Mouse (Mus musculus): ENCODE measurements around the gene Orc2. TPM values are rescaled to one million over a fixed set of nuclear protein-coding genes. Genes with fewer than 3 reads are reported as not detected.

The Orc2 gene
- 15.9 to 29.6 TPM (median 23.3 TPM) in 3 replicates for total RNA-seq (2017)

DNA sequence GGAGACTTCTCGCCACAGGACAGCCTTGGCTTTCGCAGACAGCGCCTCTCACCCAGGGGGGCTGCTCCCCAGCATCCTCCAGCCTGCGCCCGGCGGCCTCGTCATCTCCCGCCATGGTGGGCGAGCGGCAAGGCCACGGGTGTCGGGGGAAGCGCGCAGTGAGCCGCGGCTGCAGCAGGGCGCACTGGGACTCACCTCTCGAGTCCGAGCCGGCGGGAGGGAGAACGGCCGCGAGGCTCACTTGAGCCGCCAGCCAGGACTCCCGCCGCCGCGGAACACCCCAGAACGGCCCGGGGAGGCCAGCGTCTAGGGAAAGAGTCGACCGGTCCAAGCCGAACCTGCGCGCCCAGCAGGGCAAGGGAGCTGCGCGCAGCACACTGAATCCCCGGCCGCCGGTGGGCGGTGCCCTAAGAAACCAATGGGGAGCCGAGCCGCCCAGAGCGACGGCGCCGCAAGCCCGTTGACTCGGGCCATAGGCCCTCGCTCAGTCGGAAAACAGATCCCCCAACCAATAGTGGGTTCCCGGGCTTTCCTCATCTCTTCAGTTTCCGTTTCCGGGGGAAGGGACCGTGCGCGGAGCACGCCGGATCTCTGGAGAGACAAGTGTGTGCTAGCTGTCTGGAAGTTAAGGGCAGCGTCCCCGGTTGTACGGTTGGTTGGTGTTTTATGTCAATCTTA lies at the start of gene Orc2:
Gene Orc2, minus strand, starts transcription at position 533 of the 678 bp plus-strand sequence.
- peak; percentile 98 for ATAC-seq (replicated peaks; ENCODE audit: insufficient number of reproducible peaks, low FRiP score, low TSS enrichment, poor library complexity, severe bottlenecking)

DNA sequence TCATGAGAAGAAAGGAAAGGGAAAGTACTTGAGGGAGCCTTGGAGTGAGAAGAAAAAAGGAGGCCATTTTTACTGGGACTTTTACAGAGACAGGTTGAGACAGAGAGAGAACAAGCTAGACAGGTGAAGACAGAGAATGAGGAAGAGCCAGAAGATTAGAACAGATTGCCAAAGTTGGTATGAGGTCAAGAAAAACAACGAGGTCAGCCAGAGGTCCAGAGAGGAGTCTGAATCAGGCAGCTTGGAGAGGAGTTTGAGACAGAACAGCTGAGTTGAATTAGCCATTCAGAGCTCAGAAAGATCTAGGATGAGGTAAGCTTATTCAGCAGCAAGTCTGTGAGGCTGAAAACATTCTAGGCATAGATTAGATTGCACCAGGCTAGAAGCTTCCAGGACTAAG lies 36.5 kb upstream of the Orc2 start:
- ATAC-seq (replicated peaks; ENCODE audit: insufficient number of reproducible peaks, low FRiP score, low TSS enrichment, poor library complexity, severe bottlenecking): no peak

- ATAC-seq (replicated peaks; ENCODE audit: insufficient number of reproducible peaks, low FRiP score, low TSS enrichment, poor library complexity, severe bottlenecking): no peak
These were observed 2.3 kb upstream of the Orc2 start for GRCm38 (mm10) chr1:58507249-58507648.

GRCm38 (mm10) chr1:58503793-58504370 lies 1.0 kb downstream of the Orc2 start:
- ATAC-seq (replicated peaks; ENCODE audit: insufficient number of reproducible peaks, low FRiP score, low TSS enrichment, poor library complexity, severe bottlenecking): no peak

GRCm38 (mm10) chr1:58503134-58503533 lies 1.8 kb downstream of the Orc2 start:
- ATAC-seq (replicated peaks; ENCODE audit: insufficient number of reproducible peaks, low FRiP score, low TSS enrichment, poor library complexity, severe bottlenecking): no peak

DNA sequence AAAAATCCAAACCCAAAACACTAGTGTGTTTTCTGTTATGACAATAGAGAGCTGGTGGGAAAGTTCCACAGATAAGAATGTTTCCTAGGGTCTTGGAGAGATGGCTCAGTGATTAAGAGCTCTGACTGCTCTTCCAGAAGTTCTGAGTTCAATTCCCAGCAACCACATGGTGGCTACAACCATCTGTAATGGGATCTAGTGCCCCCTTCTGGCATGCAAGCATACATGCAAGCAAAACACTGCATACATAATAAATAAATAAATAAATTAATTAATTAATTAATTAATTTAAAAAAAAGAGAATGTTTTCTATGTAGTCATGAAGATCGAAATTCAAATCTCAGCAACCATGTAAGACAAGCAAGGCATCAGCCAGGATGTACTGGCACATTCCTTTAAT lies 6.2 kb downstream of the Orc2 start:
- ATAC-seq (replicated peaks; ENCODE audit: insufficient number of reproducible peaks, low FRiP score, low TSS enrichment, poor library complexity, severe bottlenecking): no peak

DNA sequence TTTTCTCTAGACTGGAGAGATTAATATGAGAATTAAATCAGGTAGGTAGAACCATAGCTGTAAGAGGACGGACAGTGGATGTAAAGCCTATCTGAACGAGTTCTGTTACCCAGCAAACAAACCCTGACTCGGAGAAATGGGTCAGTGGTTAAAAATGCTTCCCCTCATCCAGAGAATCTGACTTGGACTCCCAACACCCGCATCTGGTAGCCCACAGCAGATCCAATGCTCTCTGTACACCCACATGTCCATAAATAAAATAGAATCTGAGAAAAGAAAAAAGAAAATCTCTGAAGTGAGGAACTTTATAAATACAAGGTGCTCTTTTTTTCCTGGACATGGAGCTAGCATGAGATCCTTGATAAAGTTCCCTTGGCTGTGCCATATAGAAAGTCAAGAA lies 7.2 kb downstream of the Orc2 start:
- ATAC-seq (replicated peaks; ENCODE audit: insufficient number of reproducible peaks, low FRiP score, low TSS enrichment, poor library complexity, severe bottlenecking): no peak

GRCm38 (mm10) chr1:58495603-58496002 lies 9.3 kb downstream of the Orc2 start:
- no peak for ATAC-seq (replicated peaks; ENCODE audit: insufficient number of reproducible peaks, low FRiP score, low TSS enrichment, poor library complexity, severe bottlenecking)

GRCm38 (mm10) chr1:58482647-58483046 lies 22.3 kb downstream of the Orc2 start:
- ATAC-seq (replicated peaks; ENCODE audit: insufficient number of reproducible peaks, low FRiP score, low TSS enrichment, poor library complexity, severe bottlenecking): no peak

- no peak for ATAC-seq (replicated peaks; ENCODE audit: insufficient number of reproducible peaks, low FRiP score, low TSS enrichment, poor library complexity, severe bottlenecking)
These were observed 29.2 kb downstream of the Orc2 start for GRCm38 (mm10) chr1:58475662-58476061.

GRCm38 (mm10) chr1:58465561-58465960 lies 39.3 kb downstream of the Orc2 start:
- no peak for ATAC-seq (replicated peaks; ENCODE audit: insufficient number of reproducible peaks, low FRiP score, low TSS enrichment, poor library complexity, severe bottlenecking)

GRCm38 (mm10) chr1:58465042-58465441 lies 39.9 kb downstream of the Orc2 start:
- ATAC-seq (replicated peaks; ENCODE audit: insufficient number of reproducible peaks, low FRiP score, low TSS enrichment, poor library complexity, severe bottlenecking): no peak

GRCm38 (mm10) chr1:58463935-58464334 lies 41.0 kb downstream of the Orc2 start:
- ATAC-seq (replicated peaks; ENCODE audit: insufficient number of reproducible peaks, low FRiP score, low TSS enrichment, poor library complexity, severe bottlenecking): no peak

DNA sequence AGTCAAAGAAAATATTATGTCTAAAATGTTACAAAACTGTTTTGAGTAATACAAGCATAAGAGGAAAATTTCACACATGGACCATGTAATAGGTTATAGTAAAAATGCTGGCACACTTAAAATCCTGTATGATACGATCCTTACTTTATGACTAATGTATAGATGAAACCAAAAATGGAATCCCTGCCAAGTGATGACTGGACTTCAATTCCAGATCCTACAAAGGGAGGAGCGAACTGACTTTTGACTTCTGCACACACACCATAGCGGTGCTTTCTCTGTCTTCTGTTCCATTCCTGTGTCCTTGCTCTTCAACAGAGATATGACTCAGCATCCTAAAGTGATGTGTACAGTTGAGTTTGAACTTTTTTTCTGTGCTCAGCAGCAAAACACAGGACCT lies 44.3 kb downstream of the Orc2 start:
- ATAC-seq (replicated peaks; ENCODE audit: insufficient number of reproducible peaks, low FRiP score, low TSS enrichment, poor library complexity, severe bottlenecking): no peak

- ATAC-seq (replicated peaks; ENCODE audit: insufficient number of reproducible peaks, low FRiP score, low TSS enrichment, poor library complexity, severe bottlenecking): no peak
These were observed 46.0 kb downstream of the Orc2 start for GRCm38 (mm10) chr1:58458867-58459266.

- ATAC-seq (replicated peaks; ENCODE audit: insufficient number of reproducible peaks, low FRiP score, low TSS enrichment, poor library complexity, severe bottlenecking): no peak
These were observed 46.7 kb downstream of the Orc2 start for GRCm38 (mm10) chr1:58458175-58458574.

DNA sequence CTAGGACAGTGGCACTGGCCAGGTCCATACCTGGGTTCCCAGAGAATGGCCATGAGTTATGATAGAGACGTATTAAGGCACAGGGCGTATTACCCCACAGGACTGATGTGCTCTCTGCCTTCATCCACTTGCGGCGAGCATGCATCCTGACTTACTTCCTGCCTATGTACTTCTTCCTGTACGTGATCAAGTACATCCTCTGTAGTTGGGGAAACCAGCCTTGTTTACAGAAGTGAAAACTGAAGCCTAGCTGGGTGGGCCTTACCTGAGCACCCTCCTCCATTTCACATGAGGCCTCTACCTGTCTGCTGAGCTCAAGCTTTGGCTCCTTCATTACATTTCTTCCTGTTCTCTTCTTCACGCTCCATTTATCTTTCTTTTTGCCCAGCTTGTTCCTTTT lies 50.6 kb downstream of the Orc2 start:
- ATAC-seq (replicated peaks; ENCODE audit: insufficient number of reproducible peaks, low FRiP score, low TSS enrichment, poor library complexity, severe bottlenecking): no peak

DNA sequence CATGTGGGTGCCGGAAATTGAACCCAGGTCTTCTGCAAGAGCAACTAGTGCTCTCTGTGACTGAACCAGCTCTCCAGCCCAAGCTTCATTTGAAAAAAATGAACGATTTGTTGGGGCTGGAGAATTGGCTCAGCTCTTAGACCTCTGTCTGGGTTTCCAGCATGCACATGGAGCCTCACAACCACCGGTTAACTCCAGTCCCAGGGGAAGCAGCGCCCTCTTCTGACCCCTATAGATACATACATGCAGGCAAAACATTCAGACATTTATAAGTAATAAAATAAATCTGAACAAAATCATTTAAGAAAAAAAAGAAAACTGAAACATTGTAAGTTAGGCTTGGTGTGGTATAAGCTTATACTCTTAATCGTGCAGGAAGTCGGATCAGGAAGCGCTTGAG lies 56.5 kb downstream of the Orc2 start:
- ATAC-seq (replicated peaks; ENCODE audit: insufficient number of reproducible peaks, low FRiP score, low TSS enrichment, poor library complexity, severe bottlenecking): no peak

GRCm38 (mm10) chr1:58447766-58448165 lies 57.1 kb downstream of the Orc2 start:
- ATAC-seq (replicated peaks; ENCODE audit: insufficient number of reproducible peaks, low FRiP score, low TSS enrichment, poor library complexity, severe bottlenecking): no peak

DNA sequence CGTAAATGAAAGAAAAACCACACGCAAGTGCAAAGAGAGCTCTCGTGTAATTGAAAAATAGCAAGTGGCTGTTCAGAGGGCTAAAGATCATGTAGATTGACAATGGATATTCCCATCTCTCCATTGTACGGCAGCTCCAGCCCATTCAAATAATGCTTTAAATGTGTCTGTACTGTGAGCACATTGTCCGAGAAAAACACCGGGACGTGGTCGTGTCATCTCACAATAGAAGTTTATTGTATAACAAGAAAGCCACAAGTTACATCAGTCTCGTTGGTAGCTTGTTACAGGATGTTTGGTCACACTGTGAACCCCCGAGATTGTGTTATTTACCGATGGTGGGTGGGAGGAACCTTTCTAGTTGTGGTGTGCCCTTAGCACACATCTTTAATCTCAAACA lies 59.0 kb downstream of the Orc2 start:
- ATAC-seq (replicated peaks; ENCODE audit: insufficient number of reproducible peaks, low FRiP score, low TSS enrichment, poor library complexity, severe bottlenecking): no peak

Measured in monocyte, adult 5-6 weeks (primary cell).